Mouse (Mus musculus) CD8-positive naive resting alpha-beta T cell, adult 2 months (primary cell): ENCODE measurements at regions not wholly inside any gene's neighbourhood (a gene's known extent, or its start where the extent isn't known, plus 50 kb on each side); places are given as distances from the start of the nearest gene placed in this dataset.
A peak's percentile ranks its signal among the peaks of the same experiment; 100 is the strongest.

Experiments
- DNase-seq, 2 experiments: peaks; one replicate each; pipeline ENCODE4 v3.0.0; 2022; ENCODE audit warnings: low read depth in 2 of 2, low spot score in 2 of 2

DNA sequence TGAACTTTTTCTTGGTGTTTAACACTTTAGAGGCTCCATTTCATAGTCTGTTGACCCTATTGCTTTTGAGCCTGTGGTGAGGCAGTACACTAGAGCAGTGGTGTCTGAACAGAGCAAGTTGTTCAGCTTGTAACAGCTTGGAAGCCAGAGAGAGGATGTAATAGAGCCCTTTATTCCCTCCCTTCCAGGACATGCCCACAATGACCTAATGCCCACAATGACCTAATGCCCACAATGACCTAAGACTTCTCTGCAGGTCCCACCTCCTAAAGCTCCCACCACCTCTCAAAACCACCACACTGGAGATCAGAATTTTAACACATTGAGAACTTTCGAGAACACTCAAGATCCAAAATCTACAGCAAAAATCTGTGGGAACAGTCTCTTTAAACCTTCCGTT is 115.6 kb downstream of the S1pr1 start:
- DNase-seq = no peak

DNA sequence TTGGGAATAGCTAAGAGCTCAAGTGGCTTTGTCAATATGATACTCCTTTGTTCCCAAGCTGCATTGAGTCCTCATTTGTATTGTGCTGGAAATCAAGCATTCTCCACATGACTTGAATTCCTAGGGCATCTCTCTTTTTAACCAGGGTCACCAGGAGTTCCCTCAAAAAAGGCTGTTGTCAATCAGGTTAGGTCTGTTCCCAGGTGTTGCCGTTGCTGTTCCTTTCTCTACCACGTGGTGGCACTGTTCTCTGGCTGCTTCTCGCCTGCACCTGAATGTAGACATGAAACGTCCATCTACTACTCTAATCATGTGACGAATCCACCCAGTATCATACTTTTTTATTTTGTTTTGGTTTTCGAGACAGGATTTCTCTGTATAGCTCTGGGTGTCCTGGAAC is 118.3 kb downstream of the S1pr1 start:
- peak; percentile 84 to 87 for DNase-seq

DNA sequence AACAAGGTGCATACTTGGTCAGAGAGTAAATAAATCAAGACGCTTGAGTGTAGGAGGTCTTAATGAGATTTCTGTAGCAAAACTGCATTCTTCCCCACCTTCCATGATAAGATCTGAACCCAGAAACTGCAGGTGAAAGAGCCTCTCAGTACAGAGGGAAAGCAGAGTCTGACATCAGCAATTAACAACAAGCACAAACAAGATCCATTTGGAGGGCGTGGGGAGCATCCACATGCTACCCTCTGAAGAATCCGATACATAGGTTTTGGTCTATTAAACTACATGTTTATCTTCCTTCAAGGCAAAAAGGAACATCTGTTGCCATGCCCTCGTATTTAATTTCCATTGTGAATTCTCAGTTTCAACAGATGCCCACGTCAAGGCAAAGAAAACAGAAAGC is 124.2 kb downstream of the S1pr1 start:
- no peak for DNase-seq

DNA sequence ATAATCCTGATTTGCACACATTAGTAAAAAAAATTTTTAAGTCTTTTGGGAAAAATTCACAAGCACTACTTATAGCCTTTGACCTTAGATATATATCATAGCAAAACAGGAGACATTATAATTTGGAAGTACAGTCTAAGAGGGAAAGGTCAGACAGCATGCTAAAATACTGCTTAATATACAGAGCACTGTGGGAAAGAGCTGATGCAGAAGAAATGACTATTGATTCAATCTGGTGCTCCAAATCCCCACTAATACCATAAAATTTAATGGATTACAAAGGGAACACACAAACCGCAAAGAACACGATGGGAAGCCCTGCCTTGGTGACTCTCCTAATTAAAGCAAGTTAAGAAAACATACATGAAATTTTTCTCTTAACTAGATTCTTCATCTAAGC is 126.3 kb downstream of the S1pr1 start:
- DNase-seq = no peak

DNA sequence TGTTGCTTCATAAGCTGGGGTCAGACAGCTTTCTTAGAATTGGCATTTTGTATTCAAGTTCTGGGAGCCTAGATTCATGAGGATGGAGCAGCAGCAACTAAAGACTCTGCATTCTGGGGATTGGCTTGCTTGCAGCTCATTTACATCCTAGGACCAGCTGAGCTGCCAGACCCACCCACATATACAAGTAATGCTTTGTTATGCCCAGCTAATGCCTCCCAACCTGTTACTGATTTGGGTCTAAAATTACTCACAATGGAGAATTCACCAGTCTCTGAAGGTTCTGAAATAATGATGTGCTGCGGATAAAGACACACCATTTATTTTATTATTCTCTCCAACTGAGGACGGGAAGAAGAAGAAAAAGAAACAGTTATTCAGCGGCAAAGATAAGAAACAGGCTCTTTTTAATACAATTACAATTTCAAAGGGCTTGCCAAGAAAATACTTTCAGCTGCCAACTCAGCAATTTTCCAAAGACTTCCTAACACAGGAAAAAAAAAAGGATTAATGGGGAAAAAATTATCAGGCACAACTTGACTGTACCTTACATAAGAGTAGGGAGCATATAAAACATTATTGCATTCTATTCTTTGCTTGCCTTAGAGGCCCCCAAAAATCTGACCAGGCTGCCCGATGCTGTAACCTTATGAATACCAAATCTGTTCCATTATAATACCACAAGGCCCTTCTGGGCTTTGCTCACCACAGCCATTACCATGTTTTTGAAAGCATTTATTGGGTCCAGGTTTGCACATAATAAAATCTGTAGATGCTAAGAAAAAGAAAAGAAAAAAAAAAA is 134.5 kb downstream of the S1pr1 start:
- DNase-seq = no peak

DNA sequence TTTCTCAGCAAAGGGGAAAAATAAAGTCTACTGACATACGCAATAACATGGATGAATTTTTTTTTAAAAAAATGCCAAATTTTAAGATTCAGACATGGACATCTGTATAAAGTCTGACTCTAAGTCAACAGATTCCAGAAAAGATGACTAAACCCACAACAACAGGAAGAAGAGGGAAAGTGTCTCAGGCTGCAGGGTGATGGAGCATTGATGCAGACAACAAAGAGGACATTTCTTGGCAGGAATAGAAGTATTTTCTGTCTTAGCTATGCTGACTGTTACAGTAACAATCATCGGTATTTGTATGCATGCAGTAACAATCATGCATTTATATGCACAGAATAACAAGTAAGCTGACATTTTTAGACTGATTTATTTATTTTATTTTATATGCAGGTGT is 139.5 kb downstream of the S1pr1 start:
- no peak for DNase-seq

DNA sequence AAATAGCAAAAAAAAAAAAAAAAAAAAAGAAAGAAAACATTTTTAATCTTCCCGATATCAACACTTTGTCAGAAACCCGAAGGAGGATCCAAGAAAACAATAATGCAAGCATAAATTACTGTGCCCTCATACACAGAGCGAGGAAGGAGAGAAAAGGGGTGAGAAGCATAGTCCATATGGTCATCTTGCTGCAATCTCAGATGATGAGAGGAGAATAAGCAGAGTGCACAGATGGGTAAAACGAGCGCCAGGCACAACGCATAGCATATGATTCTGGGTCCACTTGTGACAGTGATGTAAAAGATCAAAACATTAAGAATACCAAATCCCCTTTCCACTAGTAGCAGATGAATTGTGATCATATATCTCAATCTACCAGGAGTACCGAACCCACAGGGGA is 152.1 kb downstream of the S1pr1 start:
- DNase-seq = no peak

DNA sequence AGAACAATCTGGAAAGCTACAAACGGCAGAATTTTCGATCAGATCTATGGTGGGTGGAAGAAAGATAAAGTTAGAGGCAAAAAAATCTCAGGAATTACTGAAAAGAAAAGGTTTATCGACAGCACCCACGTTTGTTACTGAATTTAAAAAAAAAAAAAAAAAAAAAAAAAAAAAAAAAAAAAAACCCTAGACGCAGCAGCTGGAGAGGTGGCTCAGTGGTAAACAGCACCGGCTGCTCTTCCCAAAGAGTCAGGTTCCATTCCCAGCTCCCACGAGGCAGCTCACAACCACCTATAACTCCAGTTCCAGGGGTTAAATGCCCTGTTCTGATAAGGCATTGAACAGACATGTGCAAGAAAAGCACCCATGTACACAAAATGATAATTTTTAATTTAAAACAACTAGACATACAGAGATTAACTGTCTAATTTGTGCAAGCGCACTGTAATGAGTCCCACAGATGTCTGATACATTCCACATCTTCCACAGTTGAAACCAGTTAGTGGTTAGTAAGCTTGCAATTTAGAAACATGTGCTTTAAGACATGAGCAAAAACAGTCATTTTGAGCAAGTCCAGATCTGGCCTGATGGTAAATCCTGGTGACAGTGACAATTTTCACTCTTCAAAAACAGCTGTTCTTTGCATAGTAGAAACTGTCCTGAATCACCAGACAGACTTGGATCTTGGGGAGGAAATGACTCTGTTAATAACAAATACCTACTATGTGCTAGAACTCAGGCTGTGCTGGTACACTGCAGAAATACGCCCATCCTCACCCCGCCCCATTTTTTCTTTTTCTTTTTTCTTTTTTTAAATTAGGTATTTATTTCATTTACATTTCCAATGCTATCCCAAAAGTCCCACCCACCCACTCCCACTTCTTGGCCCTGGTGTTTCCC is 159.8 kb downstream of the S1pr1 start:
- no peak for DNase-seq

DNA sequence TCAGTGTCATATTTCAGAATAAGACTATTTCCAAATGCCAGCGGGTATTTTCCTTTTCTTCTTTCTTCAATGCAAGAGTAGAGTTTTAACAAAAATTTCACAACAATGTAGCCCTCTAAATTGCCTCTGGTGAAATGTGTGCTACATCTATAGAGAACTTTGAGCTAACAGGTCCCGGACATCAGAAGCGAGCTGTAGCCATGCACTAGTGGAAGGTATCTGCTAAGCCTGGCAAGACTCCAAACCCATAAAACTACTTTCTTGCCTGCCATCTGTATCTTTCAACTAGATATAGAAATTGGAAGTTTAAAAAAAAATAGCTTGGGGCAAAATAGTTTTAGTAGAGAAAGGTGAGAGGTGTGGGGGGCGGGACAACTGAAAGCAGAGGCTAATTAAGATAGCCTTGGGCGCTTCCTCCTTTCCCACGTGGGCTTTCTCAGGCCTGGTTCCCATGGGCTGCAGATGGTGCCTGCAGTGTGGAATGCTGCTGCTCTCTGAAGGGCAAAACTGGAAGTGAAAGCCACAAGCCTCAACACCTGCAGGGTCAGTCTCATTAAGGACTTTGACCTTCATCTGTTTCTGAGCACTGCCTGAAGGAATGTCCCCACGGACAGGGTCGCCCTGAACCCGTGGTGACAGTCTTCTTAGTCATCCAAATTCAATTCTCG is 160.9 kb downstream of the S1pr1 start:
- no peak for DNase-seq

DNA sequence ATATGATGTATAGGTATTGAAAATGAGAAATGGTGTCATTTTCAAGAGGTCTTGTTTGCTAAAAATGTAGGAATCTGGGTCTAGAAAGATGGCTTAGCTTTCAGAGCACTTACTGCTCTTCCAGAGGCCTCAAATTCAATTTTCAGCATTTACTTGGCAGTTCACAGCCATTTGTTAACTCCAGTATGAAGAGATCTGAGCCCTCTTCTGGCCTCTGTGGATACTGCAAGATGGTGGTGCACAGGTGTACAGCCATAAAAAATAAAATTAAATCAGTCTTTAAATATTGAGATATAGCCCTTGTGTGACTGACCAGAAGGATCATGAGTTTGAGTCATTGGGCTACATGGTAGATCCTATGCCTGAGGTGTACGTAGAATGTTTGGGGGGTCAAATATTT is 173.1 kb downstream of the S1pr1 start:
- DNase-seq = no peak

DNA sequence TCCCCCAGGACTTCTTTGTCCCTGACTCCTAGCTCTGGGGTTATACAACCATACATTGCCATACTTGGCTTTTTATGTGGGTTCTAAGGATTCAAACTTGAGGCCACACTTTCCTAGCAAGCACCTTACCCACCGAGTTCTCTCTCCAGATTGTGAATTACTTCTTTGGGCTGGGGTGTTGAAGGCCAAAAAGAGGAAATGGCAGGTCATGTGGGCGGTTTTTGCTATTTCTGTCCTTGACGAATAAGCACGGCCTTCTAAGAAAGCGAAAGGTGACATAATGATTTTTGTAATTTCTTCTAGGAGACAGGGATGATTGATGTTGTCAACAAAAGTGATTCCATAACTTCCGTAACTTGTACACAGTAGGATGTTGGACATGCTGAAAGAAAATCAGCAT is 176.5 kb downstream of the S1pr1 start:
- no peak for DNase-seq

DNA sequence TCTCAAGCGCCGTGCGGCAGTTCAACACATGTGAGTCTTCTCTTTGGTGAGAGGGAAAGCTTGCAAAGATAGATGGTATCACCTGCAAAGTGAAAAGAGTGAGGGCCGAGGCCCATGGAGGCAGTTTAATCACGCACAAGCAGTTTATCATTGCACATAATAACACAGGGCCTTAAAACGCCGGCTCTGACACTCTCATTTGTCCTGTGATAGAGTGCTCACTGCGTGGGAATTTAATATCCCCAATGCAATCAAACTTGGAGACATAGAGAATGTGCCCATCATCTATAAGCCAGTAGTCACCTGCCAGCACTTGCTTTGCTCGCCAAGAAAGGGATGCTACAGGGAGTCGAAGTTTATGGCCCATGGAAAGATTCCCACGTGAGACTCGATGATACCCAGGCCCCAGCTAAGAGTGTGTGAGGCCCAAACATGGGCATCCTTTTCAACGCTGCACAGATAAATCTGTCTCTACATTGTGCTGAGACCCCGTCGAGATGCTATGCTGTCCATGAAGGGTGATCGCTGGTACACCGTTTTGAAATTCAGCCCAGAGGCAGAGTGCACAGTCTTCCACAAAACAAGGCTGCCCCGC is 182.6 kb downstream of the S1pr1 start:
- DNase-seq = no peak

DNA sequence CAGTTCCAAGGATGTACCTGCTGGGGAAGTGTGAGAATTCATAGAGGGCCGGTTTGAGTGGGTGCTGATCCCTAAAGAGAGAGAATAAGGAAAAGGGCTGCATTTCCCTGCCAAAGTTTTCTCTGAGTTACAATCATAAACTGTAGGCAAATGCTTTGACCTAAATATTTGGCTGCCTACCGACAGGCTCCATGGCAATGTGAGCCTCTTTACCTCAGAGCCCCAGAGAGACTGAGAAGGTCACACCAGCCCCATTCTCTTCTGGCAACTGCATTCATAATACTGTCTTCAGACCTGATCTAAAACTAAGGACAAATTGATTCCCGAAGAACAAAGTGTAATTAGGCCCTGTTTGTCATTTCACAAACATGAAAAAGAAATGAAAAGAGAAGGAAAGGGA is 184.4 kb downstream of the S1pr1 start:
- DNase-seq = no peak

DNA sequence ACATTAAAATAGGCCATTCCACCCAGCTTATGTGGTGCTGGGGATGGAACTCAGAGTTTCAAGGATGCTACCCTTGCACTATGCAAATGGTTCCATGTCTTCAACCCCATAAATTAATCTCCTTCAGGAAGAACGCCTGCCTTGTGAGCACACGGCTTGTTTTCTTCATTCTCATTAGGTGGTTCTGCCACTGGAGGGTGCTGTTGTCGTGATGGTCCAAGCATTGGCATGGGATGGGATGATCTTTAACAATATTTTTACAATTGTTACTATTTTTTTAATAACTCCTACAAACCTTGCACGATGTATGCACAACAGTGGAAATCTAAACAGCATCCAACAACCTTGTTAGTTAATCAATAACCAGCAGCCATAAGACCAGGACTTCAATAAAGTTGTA is 185.0 kb downstream of the S1pr1 start:
- no peak for DNase-seq

DNA sequence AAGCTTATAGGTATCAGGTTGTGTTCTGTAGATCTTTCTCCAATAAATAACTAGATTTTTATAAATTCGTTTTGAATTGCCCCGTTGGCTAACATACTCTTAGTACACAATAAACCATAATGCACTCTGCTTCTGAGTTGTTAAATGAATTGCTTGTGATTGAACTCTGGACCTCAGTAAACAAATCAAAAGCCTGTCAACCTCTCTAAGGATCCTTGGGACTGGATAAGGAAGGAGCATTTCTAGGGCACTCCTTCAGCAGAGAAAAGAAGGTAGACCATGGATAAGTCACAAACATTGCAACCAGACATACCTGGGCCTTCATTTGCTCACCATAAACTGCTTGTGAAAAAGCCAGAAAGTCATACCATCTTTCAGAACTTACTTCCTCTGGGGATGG is 191.4 kb downstream of the S1pr1 start:
- DNase-seq = no peak

DNA sequence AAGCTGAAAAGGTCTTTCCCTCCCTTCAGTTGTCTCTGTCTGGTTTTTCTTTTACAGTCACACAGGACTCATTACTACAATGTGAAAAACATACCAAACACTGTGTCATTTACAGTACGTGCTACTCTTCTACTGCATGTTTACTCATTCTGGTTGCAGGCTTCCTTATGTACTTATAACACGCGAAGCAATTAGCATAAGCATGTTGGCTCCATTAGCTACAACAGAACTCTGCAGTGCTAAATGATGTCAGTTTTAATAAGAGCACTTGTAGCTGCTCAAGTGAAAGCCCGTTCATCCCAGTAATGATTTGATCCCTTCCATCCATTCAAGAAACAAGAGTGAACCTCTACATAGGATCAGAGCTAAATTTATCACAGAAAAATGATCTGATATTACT is 199.2 kb downstream of the S1pr1 start:
- DNase-seq = no peak

DNA sequence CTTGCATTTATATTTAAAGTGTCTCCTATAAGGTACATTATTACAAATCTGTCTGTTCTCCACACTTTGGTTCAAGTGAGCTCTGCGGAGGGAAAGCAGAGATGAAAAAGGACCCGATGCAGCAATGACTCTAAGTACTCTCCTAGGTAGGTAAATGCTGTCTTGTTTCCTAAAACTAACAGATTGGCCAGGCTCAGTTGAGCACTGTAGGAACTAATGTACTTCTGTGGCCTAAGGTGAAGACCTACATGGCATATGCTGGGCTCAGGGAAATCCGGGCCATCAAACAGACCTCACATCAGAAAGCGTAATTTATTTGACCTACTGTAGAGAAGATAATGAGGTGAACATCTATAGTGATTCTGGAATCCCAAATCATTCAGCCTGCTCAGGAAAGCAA is 205.2 kb downstream of the S1pr1 start:
- DNase-seq = no peak

DNA sequence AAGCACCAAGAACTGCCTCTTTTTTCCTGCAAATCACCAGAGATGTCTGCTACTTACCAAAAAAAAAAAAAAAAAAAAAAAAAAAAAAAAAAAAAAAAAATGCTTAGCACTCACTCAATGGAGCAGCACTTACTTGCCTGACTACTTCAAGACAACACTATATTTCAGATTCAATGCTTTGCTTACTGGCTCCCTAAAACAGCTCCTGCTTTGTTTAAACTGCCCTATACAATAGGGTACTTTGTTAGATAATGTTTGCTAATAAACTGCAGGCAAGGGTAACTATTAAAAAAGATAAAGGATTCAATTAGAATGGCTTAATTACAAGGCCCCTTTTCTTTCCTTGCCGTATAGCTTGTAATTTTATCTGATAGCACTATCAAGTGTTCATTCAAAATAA is 217.5 kb downstream of the S1pr1 start:
- DNase-seq = no peak

DNA sequence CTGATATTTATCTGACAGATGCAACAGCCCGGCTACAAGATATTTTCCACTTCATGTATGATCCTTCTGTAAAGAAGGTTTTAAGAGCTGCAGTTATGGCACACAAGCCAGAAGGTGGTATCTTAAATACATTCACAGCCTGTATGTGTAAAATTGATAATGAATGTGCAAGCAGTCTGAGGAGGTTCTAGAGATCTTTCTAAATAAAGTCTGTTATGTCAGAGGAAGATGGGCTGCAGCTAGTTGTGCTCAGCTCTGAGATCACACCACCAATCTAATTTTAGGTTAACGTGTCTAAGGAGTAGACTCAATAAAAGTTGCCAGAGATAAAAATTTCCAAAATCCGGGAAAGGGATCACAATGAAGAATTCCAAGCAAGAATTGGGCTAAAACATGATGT is 218.8 kb downstream of the S1pr1 start:
- DNase-seq = no peak

DNA sequence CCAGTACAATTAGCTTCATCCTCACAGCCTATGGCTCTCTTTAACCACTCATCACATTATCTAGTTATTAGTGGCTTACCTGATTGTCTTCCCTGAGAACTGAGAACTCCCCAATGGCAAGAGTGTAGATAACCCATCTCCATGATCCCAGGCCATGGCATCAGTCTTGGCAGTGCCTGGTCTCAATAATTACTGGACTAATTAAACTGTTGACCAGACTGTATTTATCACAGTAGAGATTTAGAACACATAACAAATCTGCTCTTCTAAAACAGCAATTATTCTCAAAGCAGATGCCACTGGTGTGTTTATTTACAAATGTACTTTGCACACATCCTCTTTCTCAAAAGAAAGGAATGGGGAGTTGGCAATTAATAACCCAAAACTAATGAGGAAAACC is 219.2 kb downstream of the S1pr1 start:
- no peak for DNase-seq

DNA sequence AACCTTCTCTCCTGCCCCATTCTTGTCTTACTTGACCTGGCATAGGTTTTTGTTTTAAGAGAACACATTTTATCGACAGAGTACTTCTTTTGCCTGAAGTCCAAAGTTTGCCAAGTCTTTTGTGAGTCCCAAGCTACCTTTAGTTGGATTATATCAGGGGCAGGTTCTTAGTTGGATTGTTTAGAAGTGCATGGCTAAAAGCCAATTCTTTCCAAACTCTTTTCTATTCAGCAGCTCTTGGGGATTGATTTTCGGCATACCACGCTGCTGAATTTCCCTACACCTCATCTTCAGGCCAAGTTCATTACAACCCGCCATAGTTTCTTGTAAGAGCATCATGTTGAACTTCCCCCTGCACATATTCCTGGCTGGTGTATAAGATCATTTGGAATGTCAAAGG is 245.9 kb downstream of the S1pr1 start:
- no peak for DNase-seq

DNA sequence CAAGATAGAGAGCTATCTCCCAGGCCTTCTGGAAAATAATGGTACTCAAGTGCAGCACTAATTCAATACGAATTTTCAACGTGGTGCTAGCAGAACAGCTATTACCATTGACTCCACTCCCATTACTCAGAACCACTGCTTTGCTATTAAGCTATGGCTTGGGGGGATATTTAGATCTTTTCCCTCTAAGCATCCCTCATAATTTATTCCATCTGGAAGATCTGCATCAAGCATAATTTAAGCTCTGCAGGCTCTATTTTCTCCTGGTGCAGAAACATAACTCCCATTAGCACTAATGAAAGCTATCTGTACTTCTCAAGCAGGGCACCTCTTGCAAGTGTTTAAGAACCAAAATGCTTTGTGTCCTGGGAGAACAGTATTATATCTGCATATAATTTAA is 247.0 kb downstream of the S1pr1 start:
- DNase-seq = no peak
